Mouse (Mus musculus) gastrocnemius, postnatal 36 days (tissue): Measurements from ENCODE around the gene Ccdc69. TPM values are rescaled to one million over a fixed set of nuclear protein-coding genes. Genes with fewer than 3 reads are reported as not detected.

Experiments
- DNase-seq, 2 experiments: peaks; one replicate each; pipeline ENCODE4 v3.0.0; 2022
- intact Hi-C: fragments of 180-260 bp; cut with DNase I; formaldehyde crosslinking; loops from one replicate; pipeline ENCODE4 v1.15.1; 2025
- total RNA-seq, 2 experiments: library from RNA; stranded (reverse); gene quantifications; 2 replicates each; pipeline ENCODE4 v1.2.3; 2021

Ccdc69 gene
- total RNA-seq, 2 experiments from 2014 or later, result 3.5 to 4.9 TPM

GRCm38 (mm10) chr11:55057511-55057910, 20.4 kb downstream of the Ccdc69 start:
- intact Hi-C loops, result no loop called here
- DNase-seq, result no peak

GRCm38 (mm10) chr11:55050837-55051510, 27.0 kb downstream of the Ccdc69 start:
- no peak for DNase-seq
- intact Hi-C loops, result no loop called here

GRCm38 (mm10) chr11:55046600-55046999, 31.3 kb downstream of the Ccdc69 start:
- peak in 1 of 2 experiments; percentile 62 for DNase-seq
- intact Hi-C loops, result loop anchor here (5.0 kb wide), 1 partner anchor 111 kb away; no protein-coding TSS in a partner anchor

GRCm38 (mm10) chr11:55041348-55041747, 36.6 kb downstream of the Ccdc69 start:
- no peak for DNase-seq
- intact Hi-C loops, result no loop called here

- intact Hi-C loops, result loop anchor here (1.0 to 5.0 kb wide), 2 partner anchors 41 to 107 kb away; no protein-coding TSS in a partner anchor
- DNase-seq, result peak; percentile 68 to 71
Measured at GRCm38 (mm10) chr11:55039591-55039990, 38.3 kb downstream of the Ccdc69 start.

- intact Hi-C loops, result loop anchor here (5.0 kb wide), 1 partner anchor 104 kb away; no protein-coding TSS in a partner anchor
- DNase-seq, result no peak
Measured at GRCm38 (mm10) chr11:55036601-55037000, 41.3 kb downstream of the Ccdc69 start.

- peak; percentile 80 to 83 for DNase-seq
- intact Hi-C loops, result no loop called here
Measured at GRCm38 (mm10) chr11:55033040-55033660, 44.8 kb downstream of the Ccdc69 start, which contains the start of gene Anxa6. Gene Anxa6, minus strand, starts transcription at chr11:55033445.

- no peak for DNase-seq
- intact Hi-C loops, result no loop called here
Measured at GRCm38 (mm10) chr11:55032286-55032685, 45.6 kb downstream of the Ccdc69 start.

GRCm38 (mm10) chr11:55031991-55032280, 46.0 kb downstream of the Ccdc69 start:
- no peak for DNase-seq
- intact Hi-C loops, result no loop called here

GRCm38 (mm10) chr11:55031211-55031990, 46.5 kb downstream of the Ccdc69 start:
- intact Hi-C loops, result no loop called here
- no peak for DNase-seq

- no peak for DNase-seq
- intact Hi-C loops, result no loop called here
Measured at GRCm38 (mm10) chr11:55028509-55028908, 49.4 kb downstream of the Ccdc69 start.

GRCm38 (mm10) chr11:55027204-55027855, 50.6 kb downstream of the Ccdc69 start:
- no peak for DNase-seq
- intact Hi-C loops, result no loop called here

- peak in 1 of 2 experiments; percentile 43 for DNase-seq
- intact Hi-C loops, result no loop called here
Measured at GRCm38 (mm10) chr11:55025896-55026295, 52.0 kb downstream of the Ccdc69 start.

- intact Hi-C loops, result no loop called here
- DNase-seq, result no peak
Measured at GRCm38 (mm10) chr11:55023583-55023982, 54.3 kb downstream of the Ccdc69 start.

- intact Hi-C loops, result no loop called here
- DNase-seq, result peak; percentile 88 to 90
Measured at GRCm38 (mm10) chr11:55023049-55023564, 54.8 kb downstream of the Ccdc69 start.

GRCm38 (mm10) chr11:55022508-55022907, 55.4 kb downstream of the Ccdc69 start:
- no peak for DNase-seq
- intact Hi-C loops, result no loop called here

- intact Hi-C loops, result no loop called here
- DNase-seq, result no peak
Measured at GRCm38 (mm10) chr11:55021859-55022258, 56.1 kb downstream of the Ccdc69 start.

- DNase-seq, result no peak
- intact Hi-C loops, result no loop called here
Measured at GRCm38 (mm10) chr11:55021458-55021857, 56.5 kb downstream of the Ccdc69 start.

GRCm38 (mm10) chr11:55019711-55020110, 58.2 kb downstream of the Ccdc69 start:
- no peak for DNase-seq
- intact Hi-C loops, result no loop called here

- DNase-seq, result no peak
- intact Hi-C loops, result no loop called here
Measured at GRCm38 (mm10) chr11:55018034-55018433, 59.9 kb downstream of the Ccdc69 start.

GRCm38 (mm10) chr11:55017201-55017600, 60.7 kb downstream of the Ccdc69 start:
- intact Hi-C loops, result no loop called here
- DNase-seq, result no peak
